Mouse (Mus musculus): ENCODE results near the gene Arsg. TPM values are rescaled to one million over a fixed set of nuclear protein-coding genes. Genes with fewer than 3 reads are reported as not detected.

The Arsg gene
- total RNA-seq, 1 experiment from 2014 or later = 1.1 TPM

DNA sequence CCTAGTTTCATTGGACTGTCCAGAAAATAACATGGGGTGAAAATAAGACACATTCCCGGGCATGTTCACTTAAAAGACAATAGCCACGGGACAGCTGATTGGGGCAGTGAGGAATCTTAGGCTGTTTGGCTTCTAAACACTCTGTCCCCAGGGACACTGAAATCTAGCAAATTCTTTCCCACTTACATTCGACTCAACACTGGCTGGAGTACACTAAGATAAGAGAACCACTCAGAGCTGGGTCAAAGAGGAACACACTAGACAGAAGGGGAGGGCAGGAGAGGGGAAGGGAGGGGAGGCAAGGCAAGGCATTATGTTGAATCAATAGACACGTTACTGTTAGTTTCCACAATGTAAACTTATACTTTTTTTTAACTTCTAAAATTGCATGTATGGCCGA lies 12.6 kb upstream of the Arsg start:
- ATAC-seq (replicated peaks; ENCODE audit: insufficient number of reproducible peaks, low FRiP score, low TSS enrichment, poor library complexity, severe bottlenecking) = no peak

DNA sequence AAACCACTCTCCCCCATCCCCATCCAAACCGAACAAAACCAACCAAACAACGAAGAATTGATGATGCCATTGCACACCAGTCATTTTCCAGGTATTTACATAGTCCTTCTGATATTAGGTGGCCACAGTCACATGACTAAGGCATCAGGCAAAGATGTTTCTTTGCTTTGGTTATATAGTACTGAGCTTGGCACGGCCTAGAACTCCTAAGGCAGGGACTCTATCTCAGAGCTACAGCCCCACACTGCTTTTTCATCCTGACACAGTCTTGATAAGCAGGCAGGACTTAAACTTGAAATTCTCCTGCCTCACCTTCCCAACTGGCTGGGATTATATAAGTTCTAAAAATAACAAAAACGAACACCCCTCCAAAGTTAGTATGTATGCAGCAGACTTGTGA lies 8.1 kb upstream of the Arsg start:
- ATAC-seq (replicated peaks; ENCODE audit: insufficient number of reproducible peaks, low FRiP score, low TSS enrichment, poor library complexity, severe bottlenecking) = no peak

DNA sequence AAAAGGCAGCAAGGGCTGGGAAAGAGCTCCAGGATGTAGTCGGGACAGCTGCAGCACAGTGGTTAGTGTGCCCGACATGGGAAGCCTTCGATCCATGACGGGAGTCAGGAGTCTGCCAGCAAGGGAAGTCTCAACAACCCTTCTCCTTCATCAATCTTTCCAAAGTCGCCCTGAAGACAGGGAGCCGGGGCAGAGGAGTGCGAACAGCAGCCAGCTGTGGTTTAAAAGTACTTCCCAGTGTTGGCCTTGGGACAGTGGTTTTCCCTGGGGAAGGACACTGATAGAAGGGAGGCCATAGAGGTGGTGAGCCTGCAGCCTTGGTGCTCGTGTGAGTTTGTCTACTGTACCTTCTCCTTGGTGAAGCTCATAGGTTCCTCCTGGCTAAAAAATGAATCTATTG lies 6.2 kb upstream of the Arsg start:
- no peak for ATAC-seq (replicated peaks; ENCODE audit: insufficient number of reproducible peaks, low FRiP score, low TSS enrichment, poor library complexity, severe bottlenecking)

DNA sequence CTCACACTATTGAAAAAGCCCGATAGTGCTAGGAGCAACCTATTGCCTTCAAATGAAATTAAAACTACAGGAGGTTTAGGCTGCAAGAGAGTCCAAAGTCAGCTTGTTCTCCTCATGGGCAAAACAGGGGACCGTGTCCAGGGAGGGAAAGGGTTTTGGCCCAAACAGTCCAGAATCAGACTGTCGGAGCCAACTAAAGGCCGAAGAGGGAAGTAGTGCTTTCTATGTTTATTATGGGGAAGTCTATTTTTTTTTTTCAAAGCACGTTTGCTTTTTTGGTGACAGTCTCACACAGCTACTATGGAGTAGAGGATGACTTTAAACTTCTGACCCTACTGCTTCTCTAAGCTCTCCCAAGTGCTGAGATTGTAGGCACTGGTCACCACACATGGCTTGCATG lies 5.0 kb upstream of the Arsg start:
- ATAC-seq (replicated peaks; ENCODE audit: insufficient number of reproducible peaks, low FRiP score, low TSS enrichment, poor library complexity, severe bottlenecking) = no peak

DNA sequence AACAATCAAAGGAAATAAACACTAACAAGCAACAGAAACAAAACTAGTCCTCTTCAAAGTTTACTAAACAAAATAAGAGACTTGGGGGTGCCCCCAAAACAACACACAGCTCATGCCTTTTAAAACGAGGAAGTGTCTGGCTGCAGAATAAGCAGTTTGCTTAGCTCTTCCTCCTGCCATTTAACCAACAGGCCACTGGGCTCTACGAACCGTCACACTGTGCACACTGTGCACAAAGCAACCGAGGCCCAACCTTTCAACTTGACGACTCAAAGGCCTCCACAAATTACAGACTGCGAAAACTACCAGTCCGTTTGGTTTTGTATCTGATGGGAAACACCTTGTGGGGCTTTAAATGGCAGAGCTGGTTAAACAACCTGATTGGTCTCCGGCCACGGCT lies 3.0 kb upstream of the Arsg start:
- no peak for ATAC-seq (replicated peaks; ENCODE audit: insufficient number of reproducible peaks, low FRiP score, low TSS enrichment, poor library complexity, severe bottlenecking)

DNA sequence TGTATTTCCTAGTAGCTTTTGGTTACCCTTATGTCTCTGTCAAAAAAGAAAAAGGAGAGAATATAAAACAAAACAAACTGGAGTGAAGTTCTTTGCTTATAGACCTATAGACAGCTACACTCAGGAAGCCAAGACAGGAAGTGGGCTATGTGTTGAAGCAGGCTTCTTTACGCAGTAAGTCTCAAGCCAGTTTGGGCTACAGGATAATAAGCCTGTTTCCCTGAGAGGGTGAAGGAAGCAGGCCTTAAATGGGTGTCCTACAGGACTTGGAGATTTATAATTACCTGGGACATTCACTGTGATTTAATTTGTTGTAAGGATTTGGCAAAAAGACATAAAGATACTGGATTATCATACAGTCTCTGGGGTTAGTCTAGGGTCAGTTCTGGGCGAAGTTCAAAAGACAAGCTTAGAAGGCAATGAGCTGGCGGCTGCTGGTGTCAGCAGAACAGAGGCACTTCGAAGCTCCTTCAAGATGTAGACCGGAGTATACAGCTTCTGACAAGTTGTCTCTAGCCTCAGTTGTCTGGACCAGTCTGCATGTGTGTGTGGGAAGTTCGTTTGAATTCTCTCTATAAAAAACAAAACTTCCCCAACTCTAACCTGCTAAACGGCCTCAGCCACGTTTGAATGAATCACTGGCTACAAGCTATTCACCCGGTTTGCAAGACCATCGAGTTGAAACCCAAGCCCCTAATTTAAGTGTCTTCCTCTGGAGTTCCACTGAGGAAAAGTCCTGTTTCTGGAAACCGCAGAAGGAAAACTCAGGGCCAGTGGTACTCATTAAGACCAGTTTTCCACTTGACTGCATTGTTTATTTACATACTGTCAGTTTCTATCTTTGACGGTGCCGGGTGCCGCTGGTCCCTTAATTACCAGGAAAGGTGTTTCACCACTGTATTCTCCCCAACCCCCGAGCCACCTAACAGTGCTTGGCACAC lies 2.0 kb upstream of the Arsg start:
- ATAC-seq (replicated peaks; ENCODE audit: insufficient number of reproducible peaks, low FRiP score, low TSS enrichment, poor library complexity, severe bottlenecking) = no peak

DNA sequence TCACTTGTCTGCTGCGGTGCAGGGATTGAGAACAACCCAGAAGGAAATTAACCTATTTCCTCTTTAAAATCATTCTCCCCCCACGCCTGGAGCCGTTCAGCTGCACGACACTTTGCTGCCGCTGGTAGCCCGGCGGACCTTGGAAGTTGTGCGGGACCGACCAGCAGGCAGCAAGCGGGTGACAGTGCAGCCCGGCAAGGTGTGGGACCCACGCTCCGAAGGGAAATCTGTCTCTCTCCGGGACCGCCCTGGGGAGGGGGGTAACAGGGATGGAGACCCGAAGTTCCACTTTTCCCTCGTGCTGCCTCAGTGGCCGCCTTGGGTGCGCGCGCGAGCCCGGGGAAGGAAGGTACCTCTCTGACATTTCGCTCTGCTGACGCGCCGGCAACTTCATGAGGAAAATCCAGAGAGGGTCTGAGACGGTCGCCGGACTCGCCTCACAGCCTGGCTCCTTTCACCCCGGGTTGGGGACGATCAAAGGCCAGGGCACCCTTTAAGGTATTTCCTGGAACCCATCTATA lies 943 bp upstream of the Arsg start:
- ATAC-seq (replicated peaks; ENCODE audit: insufficient number of reproducible peaks, low FRiP score, low TSS enrichment, poor library complexity, severe bottlenecking) = 0 out of 2 replicates have a peak, but pooled peaks have one; percentile 14

DNA sequence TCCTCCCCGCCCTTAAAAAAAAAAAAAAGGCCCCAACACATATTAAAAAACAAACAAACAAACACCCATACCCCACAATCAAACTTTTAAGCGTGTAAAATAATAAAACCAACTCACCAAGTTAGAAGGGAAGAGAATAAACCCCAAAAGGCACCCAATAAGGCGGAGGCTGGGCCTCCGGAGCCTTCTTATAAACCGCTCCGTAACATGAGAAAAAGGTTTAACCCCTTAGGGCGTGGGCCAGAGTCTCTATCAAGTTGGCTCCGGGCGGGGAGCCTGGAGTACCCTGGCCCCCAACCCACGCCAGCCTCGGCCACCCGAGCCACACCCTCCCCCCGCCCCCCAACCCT lies 378 bp upstream of the Arsg start:
- ATAC-seq (replicated peaks; ENCODE audit: insufficient number of reproducible peaks, low FRiP score, low TSS enrichment, poor library complexity, severe bottlenecking) = no peak

DNA sequence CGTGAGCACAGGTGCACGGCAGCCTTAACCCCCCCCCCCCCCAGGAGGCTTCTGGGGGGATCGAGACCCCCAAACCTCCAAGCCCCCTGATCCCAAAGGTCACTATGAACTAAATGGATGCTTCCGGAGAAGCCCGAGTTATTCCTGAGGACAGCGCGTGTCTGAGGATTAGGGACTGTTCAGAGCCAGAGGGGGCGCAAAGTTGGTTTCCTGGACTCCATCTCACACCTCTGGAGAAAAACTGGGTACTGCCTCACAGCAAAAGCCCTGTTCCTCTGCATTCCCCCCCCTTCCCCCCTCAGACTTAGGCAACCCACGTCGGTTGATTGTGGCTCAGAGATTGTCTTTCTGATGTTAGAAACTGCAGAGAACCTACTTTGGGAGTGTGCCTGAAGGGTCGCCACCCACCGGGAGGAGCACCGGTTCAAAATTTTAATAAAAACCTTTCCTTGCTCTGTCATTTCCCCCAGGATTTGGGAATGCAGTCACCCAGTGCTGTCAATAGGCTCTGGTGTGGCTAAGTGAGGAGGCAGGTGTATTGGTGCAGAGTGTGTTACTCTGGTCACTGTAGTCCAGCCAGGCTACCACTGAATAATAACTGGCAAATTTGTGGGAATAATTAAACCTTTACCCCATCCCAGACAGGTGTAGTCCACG lies 1.0 kb downstream of the Arsg start:
- ATAC-seq (replicated peaks; ENCODE audit: insufficient number of reproducible peaks, low FRiP score, low TSS enrichment, poor library complexity, severe bottlenecking) = no peak

DNA sequence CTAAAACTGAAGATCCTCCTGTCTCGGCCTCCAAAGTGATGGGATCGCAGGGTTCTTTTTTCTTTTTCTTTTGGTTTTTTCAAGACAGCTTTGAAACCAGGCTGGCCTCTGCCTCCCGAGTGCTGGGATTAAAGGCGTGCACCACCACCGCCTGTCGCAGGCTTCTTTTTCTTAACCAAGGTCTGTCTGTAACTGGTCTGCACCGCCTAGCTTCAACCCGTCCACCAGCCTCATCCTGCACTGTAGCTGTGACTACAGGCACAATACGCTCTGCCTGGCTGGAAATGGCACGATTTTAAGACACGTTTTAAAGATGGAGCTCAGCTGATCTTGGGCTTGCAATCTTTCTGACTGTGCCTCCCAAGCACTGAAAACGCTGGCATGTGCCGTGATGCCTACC lies 1.7 kb downstream of the Arsg start:
- no peak for ATAC-seq (replicated peaks; ENCODE audit: insufficient number of reproducible peaks, low FRiP score, low TSS enrichment, poor library complexity, severe bottlenecking)

DNA sequence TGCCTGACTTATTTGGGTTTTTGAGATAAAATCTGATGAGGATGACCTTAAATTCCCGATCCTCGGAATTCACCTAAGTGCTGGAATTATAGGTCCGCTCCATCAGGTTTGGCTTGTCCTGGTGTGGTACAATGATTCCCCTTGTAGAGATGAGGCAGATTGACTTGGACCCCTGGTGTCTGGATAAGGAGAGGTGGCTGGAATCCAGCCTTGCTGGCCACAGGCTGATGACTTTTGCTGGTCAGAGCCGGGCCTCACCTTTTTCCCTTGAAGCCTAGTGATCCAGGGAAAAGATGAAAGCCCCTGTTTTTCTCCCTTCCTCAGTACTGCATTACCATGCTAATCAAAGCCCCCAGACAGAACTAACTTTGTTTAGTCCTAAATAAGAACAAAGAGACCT lies 2.5 kb downstream of the Arsg start:
- no peak for ATAC-seq (replicated peaks; ENCODE audit: insufficient number of reproducible peaks, low FRiP score, low TSS enrichment, poor library complexity, severe bottlenecking)

DNA sequence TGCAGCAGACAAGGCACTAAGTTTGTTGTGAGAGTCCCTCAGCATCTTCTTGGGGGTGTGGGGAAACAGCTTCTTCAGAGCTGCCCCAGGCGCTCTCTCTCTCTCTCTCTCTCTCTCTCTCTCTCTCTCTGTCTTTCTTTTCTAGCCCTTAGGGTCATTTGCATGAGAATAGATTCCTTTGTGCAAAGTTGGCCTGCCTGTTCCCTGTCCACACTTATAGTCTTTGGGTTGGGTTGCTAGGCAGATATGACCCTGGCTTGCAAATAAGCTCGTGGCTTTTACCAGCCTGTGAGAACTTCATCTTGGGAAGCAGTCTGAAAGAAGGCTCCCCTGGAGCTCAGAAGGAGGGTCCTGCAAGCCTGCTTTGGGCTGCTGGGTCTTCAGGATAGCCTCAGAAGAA lies 3.1 kb downstream of the Arsg start:
- ATAC-seq (replicated peaks; ENCODE audit: insufficient number of reproducible peaks, low FRiP score, low TSS enrichment, poor library complexity, severe bottlenecking) = no peak

DNA sequence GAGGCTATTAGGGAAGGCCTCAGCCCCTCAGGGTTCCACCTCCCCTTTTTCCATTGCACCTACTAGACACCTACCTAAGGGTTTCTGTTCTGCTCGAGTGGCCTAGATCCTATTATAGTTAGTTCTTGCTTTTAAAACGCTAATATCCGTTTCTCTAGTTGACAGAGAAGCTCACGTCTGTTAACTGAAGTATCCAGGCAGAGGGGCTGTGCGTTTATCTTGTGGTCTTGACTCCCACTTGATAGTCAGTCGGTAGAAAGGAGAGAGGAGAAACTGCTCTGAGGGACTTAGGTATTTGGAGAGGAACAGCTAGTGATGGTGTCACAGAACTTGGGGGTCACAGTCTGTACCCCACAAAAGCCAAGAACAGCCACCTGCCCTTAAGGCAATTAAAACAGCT lies 3.5 kb downstream of the Arsg start:
- ATAC-seq (replicated peaks; ENCODE audit: insufficient number of reproducible peaks, low FRiP score, low TSS enrichment, poor library complexity, severe bottlenecking) = no peak

DNA sequence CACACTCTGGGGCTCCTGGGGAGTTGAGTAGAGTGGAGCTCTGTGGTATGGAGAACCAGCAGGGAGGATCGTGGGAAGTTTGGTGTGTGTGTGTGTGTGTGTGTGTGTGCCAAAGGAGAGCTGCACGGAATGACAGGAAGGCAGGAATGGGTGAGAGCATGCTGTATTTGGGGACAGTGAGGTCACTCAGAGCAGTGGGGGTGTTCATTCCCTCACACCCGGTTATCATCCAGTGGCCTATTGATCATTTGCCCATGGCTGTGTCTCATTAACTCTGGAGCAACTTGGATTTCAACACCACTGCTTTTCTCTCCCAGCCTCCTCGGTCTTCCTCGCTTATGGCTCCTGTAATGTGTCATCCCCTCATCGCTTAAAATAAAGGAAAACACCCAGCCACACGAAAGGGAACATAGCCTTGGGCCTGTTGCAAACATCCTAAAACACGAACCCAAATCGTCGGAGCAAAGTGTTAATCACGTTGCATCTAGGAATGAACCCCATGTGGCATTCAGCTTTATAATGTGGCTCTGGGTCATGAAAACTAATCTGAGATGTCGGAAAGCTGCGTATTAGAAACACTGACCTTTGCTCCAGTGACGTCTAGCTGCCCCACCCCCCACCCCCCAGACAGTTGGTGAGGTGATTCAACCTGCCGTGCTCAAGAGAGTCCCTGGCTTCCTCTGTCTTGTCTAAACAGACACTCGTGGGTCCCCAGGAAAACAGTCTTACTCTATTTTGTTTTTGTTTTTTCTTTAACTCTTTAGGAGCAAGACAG lies 4.6 kb downstream of the Arsg start:
- no peak for ATAC-seq (replicated peaks; ENCODE audit: insufficient number of reproducible peaks, low FRiP score, low TSS enrichment, poor library complexity, severe bottlenecking)

DNA sequence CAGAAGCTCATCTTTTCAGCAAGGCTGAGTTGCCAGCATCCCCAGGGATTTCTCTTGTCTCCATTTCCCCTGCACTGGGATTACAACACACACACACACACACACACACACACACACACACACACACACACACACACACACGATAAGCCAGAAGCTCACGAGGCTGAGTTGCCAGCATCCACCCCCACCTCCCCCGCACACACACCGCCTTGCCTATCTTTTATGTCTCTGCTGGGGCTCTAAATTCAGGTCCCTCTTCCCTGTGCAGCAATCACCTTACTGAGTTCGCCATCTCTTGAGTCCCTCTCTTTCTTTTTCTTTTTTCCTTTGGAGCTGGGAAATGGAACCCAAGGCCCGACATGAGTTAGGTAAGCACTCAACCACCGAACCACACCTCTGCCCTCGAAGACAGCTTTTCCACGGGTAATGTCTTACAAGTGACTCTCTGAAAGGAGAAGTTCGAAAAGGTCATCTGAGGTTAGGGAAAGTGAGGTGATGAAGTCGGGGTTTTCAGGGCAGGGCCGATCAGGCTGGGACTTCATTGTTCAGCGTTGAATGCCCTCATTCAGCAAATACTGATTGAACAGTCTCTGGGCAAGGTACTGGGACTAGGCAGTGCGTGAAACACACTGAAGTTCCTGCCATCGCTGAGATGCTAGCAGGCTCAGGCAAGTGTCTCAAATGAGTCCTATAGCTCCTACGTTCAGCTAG lies 6.6 kb downstream of the Arsg start:
- peak; percentile 82 for ATAC-seq (replicated peaks; ENCODE audit: insufficient number of reproducible peaks, low FRiP score, low TSS enrichment, poor library complexity, severe bottlenecking)

DNA sequence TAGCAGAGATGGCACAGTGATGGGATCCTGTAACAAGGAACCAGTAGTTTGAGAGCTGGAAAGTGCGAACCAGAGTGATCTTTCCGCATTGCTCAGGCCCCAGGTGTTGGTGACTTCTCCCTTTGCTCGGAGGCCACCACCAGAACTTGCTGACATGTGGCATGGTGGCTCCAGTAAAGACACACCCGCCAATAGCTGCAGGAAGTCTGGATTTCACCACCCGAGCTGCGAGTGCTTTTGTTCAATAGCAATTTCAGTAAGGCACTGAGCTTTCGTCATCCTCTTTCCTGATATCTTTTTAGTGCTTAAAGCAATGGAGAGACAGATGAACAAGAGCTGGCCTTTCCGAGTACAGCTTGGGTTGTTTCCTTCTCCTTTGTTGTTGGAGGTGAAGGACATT lies 7.3 kb downstream of the Arsg start:
- peak; percentile 29 for ATAC-seq (replicated peaks; ENCODE audit: insufficient number of reproducible peaks, low FRiP score, low TSS enrichment, poor library complexity, severe bottlenecking)

DNA sequence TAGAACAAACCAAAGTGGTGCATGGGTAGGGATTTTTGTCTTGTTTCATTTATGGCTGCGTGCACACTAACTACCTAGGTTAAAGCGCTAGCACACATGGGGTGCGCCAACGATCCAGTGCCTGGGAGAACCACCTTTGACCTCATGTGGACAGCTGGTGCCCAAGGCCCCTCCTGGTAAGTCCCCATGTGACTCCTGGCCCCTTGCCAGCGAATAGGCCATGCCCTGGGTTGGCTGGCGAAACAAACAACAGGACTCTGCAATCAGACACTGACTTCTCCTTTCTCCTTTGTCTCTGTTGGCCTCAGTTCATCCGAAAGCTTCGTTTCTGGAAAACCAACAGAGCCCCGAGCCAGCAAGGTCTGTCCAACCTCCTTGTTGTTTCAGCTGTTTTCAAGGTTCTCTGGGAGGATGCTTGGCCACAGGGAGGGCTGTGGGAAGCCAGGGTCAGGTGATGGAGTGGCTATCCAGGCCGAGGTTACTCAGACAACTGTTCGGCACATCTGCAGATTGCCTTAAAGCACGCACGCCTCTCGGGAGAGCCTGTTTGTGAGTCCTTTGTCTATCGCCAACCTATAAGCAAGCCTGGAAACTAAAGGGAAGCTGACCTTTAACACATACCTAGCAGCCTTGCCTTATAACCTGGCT lies 12.3 kb downstream of the Arsg start:
- peak; percentile 41 for ATAC-seq (replicated peaks; ENCODE audit: insufficient number of reproducible peaks, low FRiP score, low TSS enrichment, poor library complexity, severe bottlenecking)

DNA sequence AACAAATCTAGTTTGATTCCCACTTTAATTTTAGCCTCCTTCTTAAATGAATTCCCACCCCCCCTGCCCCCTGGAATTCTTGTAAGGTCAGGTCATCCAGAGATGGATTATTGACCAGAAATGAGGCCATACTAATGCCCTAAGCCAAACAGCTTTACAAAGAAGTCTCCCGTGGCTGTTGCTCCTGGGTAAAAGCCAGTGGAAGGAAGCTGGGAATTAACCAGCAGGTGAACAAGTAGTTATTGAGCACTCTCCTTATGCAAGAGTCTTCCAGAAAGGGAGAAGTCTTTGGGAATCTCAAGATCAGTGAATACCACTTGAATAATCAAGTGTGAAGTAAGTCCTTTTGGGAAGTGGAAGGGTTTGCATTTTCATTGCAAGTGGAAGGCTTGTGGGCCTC lies 13.9 kb downstream of the Arsg start:
- no peak for ATAC-seq (replicated peaks; ENCODE audit: insufficient number of reproducible peaks, low FRiP score, low TSS enrichment, poor library complexity, severe bottlenecking)

All from monocyte, adult 5-6 weeks (primary cell).